Mouse (Mus musculus) small intestine, adult 2 months (tissue): Measurements from ENCODE around the gene Sptlc2.
A peak's percentile ranks its signal among the peaks of the same experiment; 100 is the strongest.

Source experiments
- CTCF ChIP-seq: fragments of 200-500 bp; IDR thresholded peaks from 2 replicates; pipeline ENCODE4 v1.5.1; 2012; ENCODE audit warnings: low read depth, mild to moderate bottlenecking, control low read depth, inconsistent platforms, low read length, moderate library complexity, mixed read lengths; ENCODE audit not compliant: insufficient replicate concordance, insufficient read length; ENCODE audit errors: extremely low read depth
- POLR2A ChIP-seq: fragments of 200-500 bp; IDR thresholded peaks from 2 replicates; pipeline ENCODE4 v1.6.1; 2012; ENCODE audit warnings: low read depth, mild to moderate bottlenecking, control low read depth, inconsistent platforms, low read length, moderate library complexity

- no peak for TF ChIP-seq POLR2A
- peak; percentile 79; the same call in 1 of the 2 replicates for TF ChIP-seq CTCF
These were observed 25.1 kb upstream of the Sptlc2 start for GRCm38 (mm10) chr12:87413179-87413790.
